Mouse (Mus musculus) myocyte (in vitro differentiated cells): ENCODE results near the gene Serinc5.

Experiments used
- CEBPB ChIP-seq: IDR thresholded peaks from 2 replicates; pipeline ENCODE4 v1.6.1; 2011; ENCODE audit warnings: mild to moderate bottlenecking, moderate library complexity; ENCODE audit not compliant: poor library complexity, insufficient read depth, severe bottlenecking
- E2F4 ChIP-seq: IDR thresholded peaks from one replicate; pipeline ENCODE4 v1.6.1; 2011; ENCODE audit warnings: mild to moderate bottlenecking, control low read depth, moderate library complexity; ENCODE audit not compliant: insufficient read depth
- MYOD1 ChIP-seq, 3 experiments: IDR thresholded peaks; one replicate each; pipeline ENCODE4 v1.6.1; 2011; ENCODE audit warnings: control low read depth in 2 of 3, low read depth in 2 of 3, mild to moderate bottlenecking in 2 of 3, moderate library complexity in 1 of 3; ENCODE audit not compliant: insufficient read length in 2 of 3, control insufficient read depth in 1 of 3
- POLR2A ChIP-seq: IDR thresholded peaks from one replicate; pipeline ENCODE4 v1.6.1; 2011; ENCODE audit warnings: low read depth, mild to moderate bottlenecking, control low read depth, moderate library complexity; ENCODE audit not compliant: insufficient read length
- POLR2AphosphoS2 ChIP-seq: IDR thresholded peaks from one replicate; pipeline ENCODE4 v1.6.1; 2011; ENCODE audit warnings: low read depth, control low read depth; ENCODE audit not compliant: insufficient read length
- SRF ChIP-seq: IDR thresholded peaks from one replicate; pipeline ENCODE4 v1.6.1; 2011; ENCODE audit warnings: low read depth; ENCODE audit not compliant: control insufficient read depth, insufficient read length
- TCF3 ChIP-seq: IDR thresholded peaks from one replicate; pipeline ENCODE4 v1.6.1; 2011; ENCODE audit warnings: low read depth, control low read depth; ENCODE audit not compliant: insufficient read length
- USF1 ChIP-seq: IDR thresholded peaks from one replicate; pipeline ENCODE4 v1.6.1; 2011; ENCODE audit warnings: low read depth, mild to moderate bottlenecking, control low read depth, moderate library complexity

DNA sequence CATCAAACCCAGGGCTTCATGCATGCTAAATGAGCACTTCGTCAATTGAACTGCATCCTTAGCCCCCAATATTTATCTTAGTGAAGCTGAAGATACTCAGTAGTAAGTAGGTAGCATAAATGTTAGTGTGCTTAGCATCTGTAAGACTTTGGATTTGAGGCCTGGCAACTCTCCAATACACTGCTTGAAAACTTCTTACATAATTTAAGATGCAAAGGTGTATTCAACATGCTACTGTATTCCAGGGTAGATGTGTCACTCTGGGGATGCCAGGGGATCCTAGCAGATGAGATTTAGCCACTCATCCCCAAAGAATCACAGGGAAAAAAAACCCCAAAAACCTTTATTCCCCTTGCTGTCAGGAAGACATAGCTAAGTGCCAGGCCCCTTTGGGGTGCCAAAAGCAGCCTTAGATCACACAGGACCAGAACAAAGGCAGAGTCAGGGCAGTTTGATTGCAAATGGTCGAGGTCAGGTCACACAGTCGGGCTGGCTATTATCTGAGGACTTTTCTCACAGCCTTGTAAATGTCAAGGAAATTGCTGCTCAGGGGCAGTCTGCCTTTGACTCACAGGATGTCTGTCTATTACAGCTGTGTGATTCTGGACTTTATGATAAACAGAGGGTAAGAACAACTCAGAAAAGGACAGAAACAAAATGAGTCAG, 17.0 kb upstream of the Serinc5 start:
- TF ChIP-seq POLR2A = no peak
- TF ChIP-seq CEBPB = no peak
- no peak for TF ChIP-seq POLR2AphosphoS2
- TF ChIP-seq E2F4 = no peak
- TF ChIP-seq SRF = no peak
- no peak for TF ChIP-seq MYOD1 (IDR thresholded peaks at IDR 0.05; ENCODE audit: control insufficient read depth in 1 of 3, insufficient read length in 2 of 3, low read depth in 2 of 3)
- no peak for TF ChIP-seq USF1
- TF ChIP-seq TCF3 = no peak
